Mouse (Mus musculus) small intestine, adult 2 months (tissue): ENCODE data around the gene Cep128.

Experiments used
- CTCF ChIP-seq: fragments of 200-500 bp; IDR thresholded peaks from 2 replicates; pipeline ENCODE4 v1.5.1; 2012; ENCODE audit warnings: low read depth, mild to moderate bottlenecking, control low read depth, inconsistent platforms, low read length, moderate library complexity, mixed read lengths; ENCODE audit not compliant: insufficient replicate concordance, insufficient read length; ENCODE audit errors: extremely low read depth
- POLR2A ChIP-seq: fragments of 200-500 bp; IDR thresholded peaks from 2 replicates; pipeline ENCODE4 v1.6.1; 2012; ENCODE audit warnings: low read depth, mild to moderate bottlenecking, control low read depth, inconsistent platforms, low read length, moderate library complexity

DNA sequence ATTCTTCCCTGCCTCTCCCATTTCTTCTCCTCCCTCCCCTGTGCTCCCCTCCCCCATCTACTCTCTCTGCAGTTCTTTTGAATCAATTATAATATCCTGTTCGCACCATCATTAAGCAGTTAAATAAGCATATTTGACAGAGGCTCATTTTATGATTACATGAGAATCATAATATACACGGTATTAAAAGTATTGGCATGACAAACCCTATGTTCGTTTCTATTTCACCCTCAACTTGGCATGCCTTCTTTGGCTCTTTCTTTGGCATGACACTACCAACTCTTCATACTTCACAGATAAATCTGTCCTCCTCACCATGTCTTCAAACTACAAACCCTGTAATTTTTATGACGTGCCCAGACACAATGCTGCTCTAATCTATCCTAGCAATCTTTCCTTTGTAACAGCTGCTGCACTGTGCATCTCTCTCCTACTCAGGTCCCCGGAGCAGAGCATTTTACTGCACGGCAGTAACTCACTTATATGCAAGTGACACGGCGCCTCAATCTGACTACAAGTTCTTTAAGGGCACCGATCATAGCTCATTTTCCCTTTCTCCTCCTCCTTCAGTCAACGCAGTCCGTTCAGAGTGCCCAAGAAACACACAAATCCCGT is 324.4 kb downstream of the Cep128 start:
- TF ChIP-seq CTCF (no peak), POLR2A (no peak)
